Mouse (Mus musculus) hindbrain, postnatal 0 days (tissue): ENCODE measurements at regions not wholly inside any gene's neighbourhood (a gene's known extent, or its start where the extent isn't known, plus 50 kb on each side); places are given as distances from the start of the nearest gene placed in this dataset.

Source experiments
- ATAC-seq: fragments of 200-750 bp; cut with Nextera tagmentation; 2 replicates; pipeline ENCODE4 v1.8.0; 2017; ENCODE audit warnings: mild to moderate bottlenecking, moderate TSS enrichment, moderate library complexity
- DNase-seq: peaks from one replicate; pipeline ENCODE4 v3.0.0-alpha.2; 2015; ENCODE audit warnings: low spot score
- H3K27ac ChIP-seq: fragments of 300-500 bp; sonication (generic); 2 replicates; pipeline ENCODE4 v1.5.1; 2014; ENCODE audit warnings: mild to moderate bottlenecking
- H3K27me3 ChIP-seq: fragments of 300-500 bp; sonication (generic); 2 replicates; pipeline ENCODE4 v1.6.1; 2014; ENCODE audit warnings: low read length, mixed read lengths; ENCODE audit not compliant: insufficient read depth
- H3K36me3 ChIP-seq: fragments of 300-500 bp; sonication (generic); 2 replicates; pipeline ENCODE4 v1.6.1; 2014; ENCODE audit warnings: low read length, mixed read lengths; ENCODE audit not compliant: insufficient read depth
- H3K4me1 ChIP-seq: fragments of 300-500 bp; sonication (generic); 2 replicates; pipeline ENCODE4 v1.6.1; 2014; ENCODE audit warnings: antibody characterized with exemption, low read length, mixed read lengths; ENCODE audit not compliant: insufficient read depth
- H3K4me2 ChIP-seq: fragments of 300-500 bp; sonication (generic); 2 replicates; pipeline ENCODE4 v1.6.1; 2014; ENCODE audit warnings: low read depth, mild to moderate bottlenecking, low read length, moderate library complexity, mixed read lengths
- H3K4me3 ChIP-seq: fragments of 300-500 bp; sonication (generic); 2 replicates; pipeline ENCODE4 v1.5.1; 2014; ENCODE audit warnings: low read length
- H3K9ac ChIP-seq: fragments of 300-500 bp; sonication (generic); replicated peaks from 2 replicates; pipeline ENCODE4 v1.6.1; 2014; ENCODE audit warnings: mild to moderate bottlenecking, low read length, moderate library complexity, mixed read lengths
- H3K9me3 ChIP-seq: fragments of 300-500 bp; sonication (generic); 2 replicates; pipeline ENCODE4 v1.6.1; 2016; ENCODE audit warnings: low read length, mixed read lengths
- CTCF ChIP-seq: IDR thresholded peaks from 2 replicates; pipeline ENCODE4 v1.5.1; 2016; ENCODE audit warnings: antibody characterized with exemption, control low read depth, low read depth
- WGBS: fragments of 180-500 bp; shearing (Covaris S2); extraction: QIAGEN DNeasy Blood & Tissue Kit; methylation state at CpG from one replicate; pipeline ENCODE4 v1.1.7; 2014; 5-methylcytosine and 5-hydroxymethylcytosine counted together

DNA sequence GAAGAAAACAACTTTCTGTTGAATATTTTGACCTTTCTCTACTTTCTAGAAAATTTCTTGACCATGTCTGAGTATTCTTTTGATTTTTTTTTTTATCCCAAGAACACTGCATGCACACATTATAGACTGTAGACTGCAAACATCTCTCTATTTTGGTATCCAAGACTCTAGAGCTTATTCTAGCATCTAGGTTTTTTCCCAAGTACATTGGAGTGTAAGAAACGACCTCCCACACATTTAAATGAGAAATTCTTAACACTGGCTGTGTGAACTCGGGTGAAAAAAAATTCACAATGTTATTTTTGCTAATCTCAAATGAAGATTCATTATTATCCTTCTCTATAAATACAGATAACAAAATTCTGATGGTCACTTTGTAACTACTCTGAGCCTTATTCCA, 112.0 kb upstream of the Dpt start:
- Histone ChIP-seq H3K4me1 (no peaks in the 10 kb centered on the region), H3K36me3 (no peaks in the 10 kb centered on the region), H3K4me2 (no peak overlapping the region), H3K27me3 (no peaks in the 10 kb centered on the region), H3K27ac (no peak overlapping the region; the same call in 1 of the 2 replicates), H3K9ac (no peak overlapping the region), H3K9me3 (no peaks in the 10 kb centered on the region), H3K4me3 (no peak overlapping the region)
- no peak for TF ChIP-seq CTCF
- ATAC-seq (no peak), DNase-seq (no peak)
- 63% methylated on average over 2 of the region's 2 CpGs for WGBS

DNA sequence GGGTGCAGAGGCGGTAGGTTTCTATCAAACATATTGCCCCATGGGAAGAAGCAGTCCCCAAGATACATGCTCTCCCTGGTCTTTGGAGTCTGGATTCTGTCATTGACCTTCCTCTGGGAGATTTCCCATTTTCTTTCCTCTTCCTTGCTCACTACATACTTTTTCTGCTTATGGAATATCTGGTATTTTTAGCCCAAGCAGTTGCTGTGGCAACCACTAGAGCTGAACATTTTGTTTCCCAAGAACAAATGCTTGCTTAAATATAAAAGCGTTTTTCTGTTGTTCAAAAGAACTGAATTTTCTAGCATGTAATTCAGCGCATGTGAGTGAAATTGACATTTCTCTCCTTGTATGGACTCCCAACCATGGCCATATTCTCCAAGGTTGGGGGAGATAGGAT, 112.7 kb upstream of the Dpt start:
- peak; percentile 32 for DNase-seq
- WGBS = 83% methylated on average over 3 of the region's 3 CpGs

DNA sequence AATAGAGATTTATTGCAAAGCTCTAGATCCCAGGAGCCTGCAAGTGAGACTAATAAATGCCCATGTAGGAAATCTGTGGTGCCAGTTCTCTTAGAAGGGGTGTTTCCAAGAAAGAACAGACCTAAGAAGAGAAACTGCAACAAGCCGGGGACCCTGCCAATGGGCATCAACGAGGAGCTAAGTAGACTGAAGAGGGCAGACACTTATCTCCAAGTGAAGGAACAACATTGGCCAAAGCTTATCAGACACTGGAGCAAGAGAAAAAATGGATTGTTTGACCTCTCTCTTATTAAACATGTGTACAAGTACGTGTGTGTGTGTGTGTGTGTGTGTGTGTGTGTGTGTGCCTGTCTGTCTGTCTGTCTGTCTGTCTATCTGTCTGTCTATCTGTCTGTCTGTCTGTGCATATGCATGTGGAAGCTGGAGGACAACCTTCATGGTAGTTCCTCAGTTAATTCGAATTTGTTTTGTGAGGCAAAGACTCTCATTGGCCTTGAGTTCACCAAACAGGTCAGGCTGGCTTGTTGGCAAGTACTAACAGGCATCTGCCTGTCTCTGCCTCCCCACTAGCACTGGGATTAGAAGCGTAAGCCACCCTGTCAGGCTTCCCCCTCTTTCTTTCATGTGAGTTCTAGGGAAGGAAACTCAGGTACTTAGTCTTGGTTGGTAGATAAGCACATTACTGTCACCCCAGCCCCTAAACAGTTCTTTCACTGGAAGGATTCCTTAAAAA, 113.4 kb upstream of the Dpt start:
- no peaks in the 10 kb centered on the region for H3K27me3 ChIP-seq
- WGBS = 86% methylated on average over 5 of the region's 5 CpGs
- no peak overlapping the region for H3K4me2 ChIP-seq
- no peaks in the 10 kb centered on the region for H3K36me3 ChIP-seq
- ATAC-seq (no peak), DNase-seq (no peak)
- H3K4me1 ChIP-seq = no peaks in the 10 kb centered on the region
- no peak for TF ChIP-seq CTCF
- no peak overlapping the region for H3K9ac ChIP-seq
- H3K27ac ChIP-seq = no peak overlapping the region; the same call in 1 of the 2 replicates
- H3K4me3 ChIP-seq = no peak overlapping the region
- H3K9me3 ChIP-seq = no peaks in the 10 kb centered on the region

More for the DNA sequence above, 112.7 kb upstream of the Dpt start:
- H3K9me3 ChIP-seq = no peaks in the 10 kb centered on the region
- H3K4me3 ChIP-seq = no peak overlapping the region
- 0 out of 2 replicates have a peak, but pooled peaks have one; percentile 4 for TF ChIP-seq CTCF
- no peak for ATAC-seq
- no peaks in the 10 kb centered on the region for H3K36me3 ChIP-seq
- no peaks in the 10 kb centered on the region for H3K27me3 ChIP-seq
- no peak overlapping the region for H3K27ac ChIP-seq
- H3K4me2 ChIP-seq = no peak overlapping the region
- no peaks in the 10 kb centered on the region for H3K4me1 ChIP-seq
- H3K9ac ChIP-seq = no peak overlapping the region

DNA sequence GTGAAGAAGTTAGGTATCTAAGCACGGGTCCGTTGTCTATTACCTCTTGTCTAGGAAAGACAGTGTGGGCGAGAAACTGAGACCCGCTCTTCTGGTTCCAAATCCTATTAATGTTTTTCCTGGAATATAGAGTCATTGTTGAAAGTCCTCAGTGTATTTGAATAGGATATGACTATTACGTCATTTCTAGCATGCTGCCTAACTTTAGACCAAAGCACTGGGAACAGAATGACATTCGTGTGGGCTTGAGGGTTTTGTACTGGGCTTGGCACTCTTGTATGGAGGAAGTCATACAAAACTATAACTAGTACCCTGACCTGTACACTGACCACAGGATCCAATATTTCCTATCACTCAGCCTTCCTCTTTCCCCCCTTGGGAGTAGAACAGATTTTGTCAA, 114.0 kb upstream of the Dpt start:
- no peak overlapping the region for H3K4me3 ChIP-seq
- WGBS = 83% methylated on average over 6 of the region's 6 CpGs
- H3K9ac ChIP-seq = no peak overlapping the region
- H3K9me3 ChIP-seq = no peaks in the 10 kb centered on the region
- no peak overlapping the region for H3K27ac ChIP-seq
- no peaks in the 10 kb centered on the region for H3K4me1 ChIP-seq
- ATAC-seq = no peak
- H3K27me3 ChIP-seq = no peaks in the 10 kb centered on the region
- H3K4me2 ChIP-seq = no peak overlapping the region
- TF ChIP-seq CTCF = no peak
- H3K36me3 ChIP-seq = no peaks in the 10 kb centered on the region
- DNase-seq = no peak

DNA sequence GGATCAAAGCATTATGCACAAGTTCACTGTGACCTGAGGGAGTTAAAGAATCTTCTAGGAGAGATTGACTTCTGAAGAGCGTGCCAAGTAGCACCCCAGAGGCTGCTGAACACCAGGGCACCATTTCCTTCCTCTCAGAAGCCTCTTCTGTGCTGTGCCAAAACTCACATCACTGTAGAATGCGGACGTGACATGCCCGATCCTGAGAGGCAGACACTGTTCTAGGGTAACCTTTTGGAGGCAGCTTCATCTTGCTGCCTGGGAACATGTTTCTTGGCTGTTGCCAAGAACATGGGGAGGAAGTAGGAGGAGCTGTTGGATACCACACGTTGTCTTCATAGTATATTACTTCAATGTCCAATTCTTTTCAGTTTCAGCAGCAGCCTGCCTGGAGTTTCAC, 114.9 kb upstream of the Dpt start:
- no peak for ATAC-seq
- H3K4me2 ChIP-seq = no peak overlapping the region
- TF ChIP-seq CTCF = no peak
- no peak for DNase-seq
- H3K4me3 ChIP-seq = no peak overlapping the region
- no peaks in the 10 kb centered on the region for H3K36me3 ChIP-seq
- 34% methylated on average over 5 of the region's 5 CpGs for WGBS
- H3K4me1 ChIP-seq = no peaks in the 10 kb centered on the region
- H3K9me3 ChIP-seq = peaks cover 5% of the 10 kb centered on the region; the same call in 1 of the 2 replicates
- H3K27ac ChIP-seq = no peak overlapping the region
- no peak overlapping the region for H3K9ac ChIP-seq
- H3K27me3 ChIP-seq = no peaks in the 10 kb centered on the region

DNA sequence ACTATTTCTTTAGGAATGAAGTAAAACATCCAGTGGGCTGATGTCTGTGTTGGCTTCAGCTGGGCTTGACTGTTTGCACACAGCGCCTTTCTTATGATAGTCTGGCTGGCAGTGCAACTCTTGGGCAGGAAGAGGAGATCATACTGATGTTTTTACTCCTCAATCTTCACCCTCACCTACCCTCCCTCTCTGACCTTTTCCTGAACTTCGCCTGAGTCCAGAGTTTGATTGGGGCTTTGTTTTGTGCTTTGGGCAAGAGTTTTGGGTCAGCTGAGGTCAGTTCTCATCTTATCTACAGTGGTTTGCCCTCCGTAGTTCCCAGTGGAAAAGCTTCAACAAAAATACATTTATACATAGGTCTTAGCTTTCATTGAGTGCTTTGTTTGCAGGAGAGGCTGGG, 118.1 kb upstream of the Dpt start:
- Histone ChIP-seq H3K4me1 (no peaks in the 10 kb centered on the region), H3K27me3 (no peaks in the 10 kb centered on the region), H3K9me3 (peaks cover 5% of the 10 kb centered on the region; the same call in 1 of the 2 replicates), H3K4me2 (no peak overlapping the region), H3K4me3 (no peak overlapping the region), H3K36me3 (no peaks in the 10 kb centered on the region), H3K9ac (no peak overlapping the region), H3K27ac (no peak overlapping the region)
- 76% methylated on average over 3 of the region's 3 CpGs for WGBS
- ATAC-seq (no peak), DNase-seq (no peak)
- TF ChIP-seq CTCF = no peak

DNA sequence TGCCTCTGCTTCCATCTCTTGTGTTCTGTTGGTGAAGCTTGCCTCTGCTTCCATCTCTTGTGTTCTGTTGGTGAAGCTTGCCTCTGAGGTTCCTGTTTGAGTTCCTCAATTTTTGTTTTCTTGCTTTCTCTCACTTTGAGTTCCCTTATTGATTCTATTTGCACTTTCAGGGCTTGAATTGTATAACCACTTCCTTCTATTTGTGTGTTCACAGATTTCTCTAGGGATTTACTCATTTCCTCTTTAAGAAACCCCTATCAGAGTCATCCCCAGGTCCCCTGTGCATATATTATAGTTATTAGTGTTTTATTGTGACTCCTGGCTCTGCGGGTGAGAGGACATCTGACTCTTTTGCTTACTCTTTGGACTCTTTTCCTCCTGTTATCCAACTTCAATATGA, 144.2 kb upstream of the Dpt start:
- Histone ChIP-seq H3K9me3 (no peaks in the 10 kb centered on the region), H3K36me3 (no peaks in the 10 kb centered on the region), H3K27ac (no peak overlapping the region), H3K4me1 (no peaks in the 10 kb centered on the region), H3K9ac (no peak overlapping the region), H3K4me3 (no peak overlapping the region), H3K4me2 (no peak overlapping the region), H3K27me3 (no peaks in the 10 kb centered on the region)
- WGBS = 92% methylated on average over 1 of the region's 1 CpGs
- DNase-seq (no peak), ATAC-seq (no peak)
- no peak for TF ChIP-seq CTCF
